Mouse (Mus musculus) urinary bladder, adult 18-20 months (tissue): ENCODE results near the gene Nt5dc1.
"Not testable (repeated sequence)": the region's sequence is repeated elsewhere in the genome, so short reads cannot be mapped to it uniquely, and the experiment has no call there.

ENCODE experiments used
- DNase-seq, 2 experiments: peaks; one replicate each; pipeline ENCODE4 v3.0.0; 2022; ENCODE audit warnings: low spot score in 2 of 2, mixed read lengths in 2 of 2

Nt5dc1 gene

DNA sequence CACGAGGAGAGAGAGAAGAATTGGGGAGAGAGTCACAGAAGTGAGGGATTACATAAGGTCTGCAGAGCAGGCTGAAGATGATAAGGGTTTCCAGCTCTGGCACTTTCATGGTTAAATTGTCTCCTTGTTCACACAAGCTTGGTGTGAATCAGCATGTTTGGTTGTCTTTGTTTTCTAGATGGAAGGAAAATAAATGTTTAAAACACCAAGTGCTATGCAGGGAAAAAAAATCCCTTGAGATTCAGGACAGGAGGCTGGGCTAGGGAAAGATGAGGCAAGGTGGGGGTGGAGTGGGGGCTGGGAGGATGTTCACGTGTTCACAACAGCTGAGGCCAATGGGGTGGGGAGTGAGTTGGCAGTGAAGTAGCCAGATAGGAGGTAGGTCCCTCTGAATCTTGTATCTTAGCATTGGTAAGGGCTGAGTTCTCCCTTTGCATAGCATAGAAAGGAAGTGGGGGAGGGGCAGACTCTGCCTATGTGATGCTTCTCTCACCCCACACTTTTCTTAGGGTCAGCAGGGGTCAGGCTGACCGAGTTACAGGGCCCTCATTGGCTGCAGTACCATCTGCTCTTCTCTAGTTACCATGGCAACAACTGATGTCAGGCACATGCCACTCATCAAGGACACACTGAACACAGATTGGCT is 101.7 kb downstream of the Nt5dc1 start:
- no peak for DNase-seq

DNA sequence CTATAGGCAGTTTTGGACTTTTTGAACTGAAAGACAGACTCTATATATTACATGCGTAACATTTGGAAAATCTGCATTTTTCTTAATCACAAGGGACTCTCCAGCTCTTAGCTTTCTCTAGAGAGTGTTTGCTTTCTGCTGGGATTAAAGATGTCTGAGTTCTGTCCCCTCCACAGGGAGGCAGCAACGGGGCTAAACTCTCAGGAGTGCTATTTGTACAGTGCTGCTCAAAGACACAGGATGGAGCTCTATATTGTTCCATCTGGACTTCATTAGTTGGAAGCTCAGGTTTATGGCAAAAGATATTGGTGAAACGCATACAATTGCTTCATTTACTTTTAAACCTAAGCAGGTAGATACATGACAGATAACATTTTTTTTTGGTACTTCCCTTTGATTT is 105.8 kb downstream of the Nt5dc1 start:
- no peak for DNase-seq

DNA sequence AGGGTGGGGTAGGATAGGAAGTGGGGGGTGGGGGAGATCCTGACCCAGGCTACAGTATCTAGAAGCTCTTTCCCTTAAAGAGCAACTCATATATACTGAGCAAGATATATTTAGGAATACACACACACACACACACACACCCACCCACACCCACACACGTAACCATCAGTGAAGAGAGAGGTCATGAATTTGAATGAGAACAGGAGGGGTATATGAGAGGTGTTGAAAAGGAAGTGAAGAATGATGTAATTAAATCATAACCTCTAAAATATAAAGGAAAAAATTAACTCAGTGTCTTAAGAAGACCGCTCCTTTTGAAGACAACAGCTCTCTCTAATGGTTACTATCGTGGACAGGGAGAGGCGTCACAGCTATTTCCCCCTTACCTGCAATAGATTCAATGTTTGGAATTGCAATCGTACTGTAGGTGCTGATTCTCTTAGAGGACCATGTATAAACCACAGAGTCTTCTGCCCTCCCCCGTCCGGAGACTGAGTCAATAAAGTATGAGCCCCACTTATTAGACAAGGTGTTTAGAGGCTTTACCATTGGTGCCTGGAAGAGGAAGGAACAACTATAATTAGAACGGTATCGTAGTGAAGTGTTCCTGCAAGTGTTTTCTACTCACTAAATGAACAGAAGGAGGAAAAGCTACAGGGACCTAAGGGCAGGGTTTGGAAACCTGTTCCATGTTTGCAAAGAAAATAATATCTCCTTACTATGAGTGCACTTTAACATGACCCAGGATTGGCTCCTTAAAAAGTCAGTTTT is 108.3 kb downstream of the Nt5dc1 start:
- no peak for DNase-seq

GRCm38 (mm10) chr10:34307070-34307469 is 111.3 kb downstream of the Nt5dc1 start:
- DNase-seq = no peak

GRCm38 (mm10) chr10:34300368-34300767 is 118.0 kb downstream of the Nt5dc1 start:
- DNase-seq = no peak

- no peak for DNase-seq
Measured at GRCm38 (mm10) chr10:34297980-34298753, 120.2 kb downstream of the Nt5dc1 start.

- DNase-seq = peak; percentile 71 to 84
Measured at GRCm38 (mm10) chr10:34297299-34297979, 120.9 kb downstream of the Nt5dc1 start, which contains the start of gene Tspyl4. Gene Tspyl4 (plus strand): TSS chr10:34297442.

- no peak for DNase-seq
Measured at GRCm38 (mm10) chr10:34296911-34297298, 121.4 kb downstream of the Nt5dc1 start.

DNA sequence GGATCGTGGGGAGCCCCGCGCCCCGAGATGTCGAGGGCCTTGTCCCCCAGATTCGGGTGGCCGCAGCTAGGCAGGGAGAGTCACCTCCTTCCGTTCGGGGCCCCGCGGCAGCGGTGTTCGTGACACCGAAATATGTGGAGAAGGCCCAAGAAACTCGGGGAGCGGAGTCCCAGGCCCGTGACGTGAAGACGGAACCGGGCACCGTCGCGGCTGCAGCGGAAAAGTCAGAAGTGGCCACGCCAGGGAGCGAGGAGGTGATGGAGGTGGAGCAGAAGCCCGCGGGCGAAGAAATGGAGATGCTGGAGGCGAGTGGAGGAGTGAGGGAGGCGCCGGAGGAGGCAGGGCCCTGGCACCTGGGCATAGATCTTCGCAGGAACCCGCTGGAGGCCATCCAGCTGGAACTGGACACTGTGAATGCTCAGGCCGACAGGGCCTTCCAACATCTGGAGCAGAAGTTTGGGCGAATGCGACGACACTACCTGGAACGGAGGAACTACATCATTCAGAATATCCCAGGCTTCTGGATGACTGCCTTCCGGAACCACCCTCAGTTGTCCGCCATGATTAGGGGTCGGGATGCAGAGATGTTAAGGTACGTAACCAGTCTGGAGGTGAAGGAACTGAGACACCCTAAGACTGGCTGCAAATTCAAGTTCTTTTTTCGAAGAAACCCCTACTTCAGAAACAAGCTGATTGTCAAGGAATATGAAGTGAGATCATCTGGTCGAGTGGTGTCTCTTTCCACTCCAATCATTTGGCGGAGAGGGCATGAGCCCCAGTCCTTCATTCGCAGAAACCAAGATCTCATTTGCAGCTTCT is 135.7 kb downstream of the Nt5dc1 start:
- DNase-seq = peak in 1 of 2 experiments; percentile 42

GRCm38 (mm10) chr10:34281962-34282388 is 136.4 kb downstream of the Nt5dc1 start, which contains the start of gene Tspyl1:
Gene Tspyl1 (plus strand): TSS chr10:34282190.
- DNase-seq = peak; percentile 97

GRCm38 (mm10) chr10:34281211-34281961 is 137.0 kb downstream of the Nt5dc1 start:
- no peak for DNase-seq

DNA sequence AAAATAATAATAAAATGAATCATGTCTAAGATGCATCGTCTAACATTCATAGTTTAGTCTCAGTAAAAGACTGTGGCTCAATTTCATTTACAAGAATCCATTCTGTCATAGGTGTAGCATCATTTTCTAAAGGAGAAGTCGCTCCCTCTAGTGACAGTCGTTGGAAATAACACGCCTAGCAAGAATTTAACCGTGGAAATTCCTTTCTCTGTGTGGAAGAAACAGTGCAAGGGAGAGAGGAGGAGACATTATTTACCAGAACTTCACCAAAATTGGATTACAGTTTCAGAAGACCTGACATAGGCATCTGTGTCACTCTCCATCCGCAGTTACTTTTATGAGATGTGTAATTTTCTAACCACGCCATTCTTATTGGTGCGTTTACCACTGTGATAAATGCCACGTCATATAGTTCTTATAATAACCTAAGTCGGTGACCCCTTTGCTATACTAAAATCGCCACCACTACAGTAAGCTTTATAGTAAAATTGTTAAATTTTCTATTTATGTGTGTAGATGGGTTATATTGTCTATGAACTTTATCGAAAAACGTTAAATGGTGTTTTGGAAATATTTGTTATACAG is 137.7 kb downstream of the Nt5dc1 start:
- no peak for DNase-seq

DNA sequence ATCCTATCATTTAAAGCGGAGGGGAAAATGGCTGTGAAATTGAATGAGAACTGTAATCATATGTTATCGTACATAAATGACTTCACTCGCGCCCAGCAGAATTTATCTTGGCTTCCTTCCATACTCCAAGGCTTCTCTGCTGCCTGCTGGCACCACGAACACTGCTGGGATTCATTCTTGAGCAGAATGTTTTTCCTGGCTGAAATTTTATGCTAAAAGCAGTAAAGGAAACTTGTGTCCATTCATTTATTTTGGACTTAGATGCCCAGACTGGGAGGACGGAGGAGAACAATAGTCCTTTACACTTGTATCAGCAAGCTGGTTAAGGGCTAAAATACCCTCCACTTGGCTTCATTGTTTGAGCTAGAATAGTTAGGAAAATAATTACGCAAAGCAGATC is 146.7 kb downstream of the Nt5dc1 start:
- DNase-seq = no peak

- no peak for DNase-seq
Measured at GRCm38 (mm10) chr10:34267312-34268070, 150.9 kb downstream of the Nt5dc1 start.

GRCm38 (mm10) chr10:34265106-34265505 is 153.2 kb downstream of the Nt5dc1 start:
- no peak for DNase-seq

DNA sequence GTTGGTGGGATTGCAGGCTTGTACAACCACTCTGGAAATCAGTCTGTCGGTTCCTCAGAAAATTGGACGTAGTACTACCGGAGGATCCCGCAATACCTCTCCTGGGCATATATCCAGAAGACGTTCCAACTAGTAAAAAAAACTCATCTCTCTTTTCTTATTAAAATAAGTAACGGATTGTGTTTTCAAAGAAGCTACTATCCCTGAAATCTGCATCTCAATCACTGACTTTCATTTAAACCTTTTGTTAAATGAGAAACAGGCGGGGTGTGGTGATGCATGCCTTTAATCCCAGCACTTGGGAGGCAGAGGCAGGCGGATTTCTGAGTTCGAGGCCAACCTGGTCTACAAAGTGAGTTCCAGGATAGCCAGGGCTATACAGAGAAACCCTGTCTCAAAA is 165.5 kb downstream of the Nt5dc1 start:
- not testable (repeated sequence) for DNase-seq

DNA sequence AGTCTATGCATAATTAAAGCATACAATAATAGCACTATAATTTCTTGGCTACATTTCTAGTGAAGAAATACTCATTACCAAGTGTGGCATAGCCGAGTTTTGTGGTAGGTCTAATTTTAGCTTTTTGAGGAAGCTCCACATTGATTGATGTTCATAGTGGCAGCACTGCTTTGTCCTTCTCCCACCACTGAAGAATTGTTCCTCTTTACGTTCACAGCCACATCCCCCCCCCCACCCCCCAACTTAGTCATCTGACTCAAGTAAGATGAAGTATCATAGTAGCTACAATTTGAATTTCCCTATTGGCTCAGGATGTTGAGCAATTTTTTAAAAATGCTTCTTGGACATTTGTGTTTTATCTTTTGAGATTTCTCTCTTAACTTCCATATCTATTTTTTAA is 168.8 kb downstream of the Nt5dc1 start:
- no peak for DNase-seq

DNA sequence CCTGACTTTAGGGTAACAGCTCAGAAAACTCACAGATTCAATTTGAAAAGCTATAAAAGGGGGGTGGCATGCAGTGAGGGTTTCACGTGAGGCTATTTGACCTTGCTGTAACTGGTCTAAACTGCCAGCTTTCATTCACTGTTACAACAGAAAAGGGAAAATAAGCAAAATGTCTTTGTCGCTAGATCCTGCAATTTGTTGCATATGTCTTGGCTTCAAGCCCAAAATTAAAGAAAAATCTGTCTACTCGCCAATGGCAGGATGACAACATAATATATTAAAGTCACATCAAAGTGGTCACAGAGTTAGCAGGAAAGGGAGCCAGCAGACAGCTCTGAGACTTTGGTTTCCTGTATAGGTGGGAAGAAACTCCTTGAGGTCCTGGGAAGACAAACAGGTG is 170.6 kb downstream of the Nt5dc1 start:
- no peak for DNase-seq

- no peak for DNase-seq
Measured at GRCm38 (mm10) chr10:34246106-34246505, 172.2 kb downstream of the Nt5dc1 start.
